Mouse (Mus musculus) liver, adult 2 months (tissue): Measurements from ENCODE around the gene Ets1.

Source experiments
- CTCF ChIP-seq: fragments of 200-500 bp; IDR thresholded peaks from 2 replicates; pipeline ENCODE4 v1.5.1; 2011; ENCODE audit warnings: low read depth, low read length, control low read depth
- POLR2A ChIP-seq: fragments of 200-500 bp; IDR thresholded peaks from 2 replicates; pipeline ENCODE4 v1.6.1; 2011; ENCODE audit warnings: low read length, control low read depth; ENCODE audit not compliant: insufficient read depth; ENCODE audit errors: extremely low read depth

GRCm38 (mm10) chr9:32612861-32613421 lies 23.1 kb upstream of the Ets1 start:
- TF ChIP-seq POLR2A (no peak), CTCF (no peak)
